Mouse (Mus musculus): ENCODE results near the gene Wdr17. TPM values are rescaled to one million over a fixed set of nuclear protein-coding genes. Genes with fewer than 3 reads are reported as not detected.
A peak's percentile ranks its signal among the peaks of the same experiment; 100 is the strongest.
"Not testable (repeated sequence)": the region's sequence is repeated elsewhere in the genome, so short reads cannot be mapped to it uniquely, and the experiment has no call there.

The Wdr17 gene
- polyA plus RNA-seq, 1 experiment from 2014 or later: 0.55 TPM

- no peak for ATAC-seq (ENCODE audit: insufficient number of reproducible peaks, low FRiP score)
- Histone ChIP-seq H3K36me3 (no peaks in the 10 kb centered on the region), H3K27ac (ENCODE audit: poor library complexity, severe bottlenecking) (no peak overlapping the region), H3K4me2 (no peak overlapping the region), H3K4me3 (no peak overlapping the region), H3K4me1 (replicated peaks) (no peaks in the 10 kb centered on the region), H3K27me3 (replicated peaks) (no peaks in the 10 kb centered on the region), H3K9ac (no peak overlapping the region), H3K9me3 (replicated peaks) (no peaks in the 10 kb centered on the region)
- WGBS: 44% methylated on average over 2 of the region's 2 CpGs
Measured at GRCm38 (mm10) chr8:54705743-54706142, 181.2 kb downstream of the Wdr17 start.

DNA sequence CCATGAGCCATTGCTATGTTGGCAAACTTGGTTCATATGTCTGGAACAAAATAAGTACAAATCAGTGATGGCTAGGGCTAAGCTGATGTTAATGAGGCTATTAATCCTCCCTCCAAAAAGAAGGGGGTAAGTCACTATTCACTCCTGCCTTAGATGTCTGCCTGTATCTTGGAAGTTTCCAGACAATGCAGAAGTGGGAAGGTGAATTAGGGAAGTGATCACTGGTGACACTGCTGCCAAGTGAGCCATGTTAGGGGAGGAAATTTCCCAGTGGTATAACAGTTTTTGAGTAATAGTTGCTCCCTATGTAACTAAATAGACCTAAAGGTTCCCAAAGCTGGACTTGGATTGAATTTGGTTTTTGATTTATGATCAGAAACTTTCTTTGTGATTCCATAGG lies 215.2 kb downstream of the Wdr17 start:
- H3K4me2 ChIP-seq: no peak overlapping the region
- no peaks in the 10 kb centered on the region for H3K9me3 ChIP-seq (replicated peaks)
- no peaks in the 10 kb centered on the region for H3K27me3 ChIP-seq (replicated peaks)
- no peak overlapping the region for H3K9ac ChIP-seq
- no peaks in the 10 kb centered on the region for H3K36me3 ChIP-seq
- H3K4me3 ChIP-seq: no peak overlapping the region
- ATAC-seq (ENCODE audit: insufficient number of reproducible peaks, low FRiP score): no peak
- no peak overlapping the region for H3K27ac ChIP-seq (ENCODE audit: poor library complexity, severe bottlenecking)
- H3K4me1 ChIP-seq (replicated peaks): no peaks in the 10 kb centered on the region

DNA sequence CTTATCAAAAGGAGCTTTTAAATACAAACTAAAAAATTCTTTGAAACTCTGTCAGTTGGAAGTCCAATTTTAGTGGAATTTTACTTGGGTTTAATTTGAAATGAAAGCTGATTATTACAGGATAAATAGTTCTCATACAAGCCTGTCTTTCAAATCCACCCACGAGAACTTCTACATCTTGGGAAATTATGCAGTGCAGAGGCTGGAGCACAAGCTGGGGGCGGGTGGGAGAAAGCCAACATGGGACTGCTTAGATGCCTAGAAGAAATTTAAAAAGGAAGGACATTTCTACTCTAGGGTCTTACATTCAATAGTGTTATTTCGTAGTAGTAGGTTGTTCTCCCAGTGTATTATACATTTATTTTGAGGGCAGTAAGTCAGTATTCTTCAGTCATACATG lies 219.2 kb downstream of the Wdr17 start:
- no peaks in the 10 kb centered on the region for H3K9me3 ChIP-seq (replicated peaks)
- no peaks in the 10 kb centered on the region for H3K4me1 ChIP-seq (replicated peaks)
- H3K4me2 ChIP-seq: no peak overlapping the region
- no peak overlapping the region for H3K4me3 ChIP-seq
- H3K36me3 ChIP-seq: no peaks in the 10 kb centered on the region
- no peak overlapping the region for H3K27ac ChIP-seq (ENCODE audit: poor library complexity, severe bottlenecking)
- no peak for ATAC-seq (ENCODE audit: insufficient number of reproducible peaks, low FRiP score)
- H3K9ac ChIP-seq: no peak overlapping the region
- H3K27me3 ChIP-seq (replicated peaks): no peaks in the 10 kb centered on the region
- 68% methylated on average over 3 of the region's 3 CpGs for WGBS

DNA sequence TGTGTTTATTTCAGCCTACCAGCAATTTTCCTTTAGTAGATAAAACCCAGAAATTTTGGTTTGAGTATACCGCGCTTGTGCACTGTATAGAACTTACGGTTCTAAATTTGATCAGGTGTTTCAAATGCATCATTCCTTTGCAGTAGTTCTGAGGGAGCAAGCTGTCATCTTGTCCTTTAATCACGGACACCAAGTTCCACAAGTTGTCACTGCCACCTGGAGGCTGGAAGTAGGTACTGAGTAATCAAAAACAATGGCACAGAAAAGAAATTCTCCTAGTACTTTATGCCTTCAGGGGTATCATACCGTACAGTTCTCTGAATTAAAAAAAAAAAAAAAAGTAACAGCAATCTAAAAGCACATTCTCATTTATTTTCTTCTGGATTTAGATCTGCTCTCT lies 226.3 kb downstream of the Wdr17 start:
- Histone ChIP-seq H3K4me3 (no peak overlapping the region), H3K9ac (no peak overlapping the region), H3K4me1 (replicated peaks) (no peaks in the 10 kb centered on the region), H3K36me3 (no peaks in the 10 kb centered on the region), H3K9me3 (replicated peaks) (no peaks in the 10 kb centered on the region), H3K4me2 (no peak overlapping the region), H3K27me3 (replicated peaks) (no peaks in the 10 kb centered on the region), H3K27ac (ENCODE audit: poor library complexity, severe bottlenecking) (no peak overlapping the region)
- no peak for ATAC-seq (ENCODE audit: insufficient number of reproducible peaks, low FRiP score)
- WGBS: 30% methylated on average over 5 of the region's 5 CpGs

- H3K4me1 ChIP-seq (replicated peaks): no peaks in the 10 kb centered on the region
- no peaks in the 10 kb centered on the region for H3K27me3 ChIP-seq (replicated peaks)
- H3K4me2 ChIP-seq: no peak overlapping the region
- WGBS: 70% methylated on average over 2 of the region's 2 CpGs
- H3K9ac ChIP-seq: no peak overlapping the region
- ATAC-seq (ENCODE audit: insufficient number of reproducible peaks, low FRiP score): no peak
- H3K9me3 ChIP-seq (replicated peaks): no peaks in the 10 kb centered on the region
- H3K36me3 ChIP-seq: no peaks in the 10 kb centered on the region
- no peak overlapping the region for H3K27ac ChIP-seq (ENCODE audit: poor library complexity, severe bottlenecking)
- no peak overlapping the region for H3K4me3 ChIP-seq
Measured at GRCm38 (mm10) chr8:54659703-54660102, 227.3 kb downstream of the Wdr17 start.

DNA sequence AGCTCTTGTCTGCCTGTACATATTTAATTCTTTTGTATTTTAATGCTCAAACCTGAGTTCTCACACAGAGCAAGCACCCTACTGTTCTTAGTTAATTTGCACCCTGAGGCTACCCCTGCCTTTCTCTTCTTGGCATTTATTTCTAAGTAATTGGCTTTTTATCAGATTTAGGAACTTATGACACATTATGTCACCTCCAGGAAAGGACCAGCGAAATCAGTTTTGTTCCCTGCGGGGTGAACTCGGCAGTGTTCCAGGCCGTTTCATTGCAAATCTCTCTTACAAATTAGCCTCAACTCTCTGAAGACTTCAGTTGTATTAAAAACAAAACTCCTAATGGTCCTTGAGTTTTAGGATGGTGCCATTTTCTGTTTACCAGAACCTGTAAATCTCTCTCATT lies 248.3 kb downstream of the Wdr17 start:
- no peaks in the 10 kb centered on the region for H3K9me3 ChIP-seq (replicated peaks)
- no peaks in the 10 kb centered on the region for H3K36me3 ChIP-seq
- H3K27ac ChIP-seq (ENCODE audit: poor library complexity, severe bottlenecking): no peak overlapping the region
- H3K27me3 ChIP-seq (replicated peaks): no peaks in the 10 kb centered on the region
- H3K9ac ChIP-seq: no peak overlapping the region
- no peaks in the 10 kb centered on the region for H3K4me1 ChIP-seq (replicated peaks)
- no peak overlapping the region for H3K4me2 ChIP-seq
- WGBS: 71% methylated on average over 4 of the region's 4 CpGs
- H3K4me3 ChIP-seq: no peak overlapping the region
- no peak for ATAC-seq (ENCODE audit: insufficient number of reproducible peaks, low FRiP score)

GRCm38 (mm10) chr8:54616710-54617109 lies 270.3 kb downstream of the Wdr17 start:
- H3K9me3 ChIP-seq (replicated peaks); H3K27me3 ChIP-seq (replicated peaks); H3K9ac ChIP-seq; H3K27ac ChIP-seq (ENCODE audit: poor library complexity, severe bottlenecking); H3K4me3 ChIP-seq; ATAC-seq (ENCODE audit: insufficient number of reproducible peaks, low FRiP score); H3K4me1 ChIP-seq (replicated peaks); H3K36me3 ChIP-seq: not testable (repeated sequence)
- 0 out of 2 replicates have a peak overlapping the region, but pooled peaks have one; percentile 19 for H3K4me2 ChIP-seq
- 73% methylated on average over 17 of the region's 17 CpGs for WGBS

- H3K27ac ChIP-seq (ENCODE audit: poor library complexity, severe bottlenecking): no peak overlapping the region; the same call in 1 of the 2 replicates
- 64% methylated on average over 4 of the region's 4 CpGs for WGBS
Measured at GRCm38 (mm10) chr8:54610238-54610637, 276.7 kb downstream of the Wdr17 start.

DNA sequence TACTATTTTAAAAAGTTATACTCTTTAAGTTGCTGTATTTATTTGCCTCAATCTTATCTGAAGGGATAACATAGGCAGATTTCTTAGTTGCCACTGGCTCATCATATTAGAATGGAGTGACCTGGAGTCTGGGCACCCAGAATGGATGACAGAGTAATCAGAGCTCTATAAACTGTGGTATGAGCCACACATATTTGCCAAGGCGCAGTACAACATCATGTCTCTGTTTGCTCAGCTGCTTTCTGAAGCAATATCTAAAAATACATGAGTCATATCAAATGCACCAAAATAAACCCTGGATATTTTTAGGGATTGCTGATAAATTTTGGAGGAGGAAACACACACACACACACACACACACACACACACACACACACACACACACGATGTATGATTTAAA lies 277.6 kb downstream of the Wdr17 start:
- Histone ChIP-seq H3K36me3 (no peaks in the 10 kb centered on the region), H3K9me3 (replicated peaks) (no peaks in the 10 kb centered on the region), H3K4me3 (no peak overlapping the region), H3K27me3 (replicated peaks) (no peaks in the 10 kb centered on the region), H3K4me2 (no peak overlapping the region), H3K27ac (ENCODE audit: poor library complexity, severe bottlenecking) (0 out of 2 replicates have a peak overlapping the region, but pooled peaks have one; percentile 21), H3K9ac (no peak overlapping the region), H3K4me1 (replicated peaks) (0 out of 2 replicates have a peak, but pooled peaks cover 4% of the 10 kb centered on the region)
- peak; percentile 67; the same call in 1 of the 2 replicates for ATAC-seq (ENCODE audit: insufficient number of reproducible peaks, low FRiP score)
- WGBS: 44% methylated on average over 2 of the region's 2 CpGs

More at GRCm38 (mm10) chr8:54610238-54610637, 276.7 kb downstream of the Wdr17 start:
- Histone ChIP-seq H3K36me3 (no peaks in the 10 kb centered on the region), H3K4me2 (no peak overlapping the region), H3K4me1 (replicated peaks) (0 out of 2 replicates have a peak, but pooled peaks cover 4% of the 10 kb centered on the region), H3K9ac (no peak overlapping the region), H3K4me3 (no peak overlapping the region), H3K9me3 (replicated peaks) (no peaks in the 10 kb centered on the region), H3K27me3 (replicated peaks) (no peaks in the 10 kb centered on the region)
- ATAC-seq (ENCODE audit: insufficient number of reproducible peaks, low FRiP score): no peak

- no peak overlapping the region for H3K27ac ChIP-seq (ENCODE audit: poor library complexity, severe bottlenecking)
- no peaks in the 10 kb centered on the region for H3K36me3 ChIP-seq
- 74% methylated on average over 4 of the region's 4 CpGs for WGBS
- no peaks in the 10 kb centered on the region for H3K27me3 ChIP-seq (replicated peaks)
- H3K4me1 ChIP-seq (replicated peaks): peaks cover 6% of the 10 kb centered on the region
- ATAC-seq (ENCODE audit: insufficient number of reproducible peaks, low FRiP score): no peak
- no peak overlapping the region for H3K4me3 ChIP-seq
- no peaks in the 10 kb centered on the region for H3K9me3 ChIP-seq (replicated peaks)
- H3K9ac ChIP-seq: no peak overlapping the region
- no peak overlapping the region for H3K4me2 ChIP-seq
Measured at GRCm38 (mm10) chr8:54603440-54603839, 283.5 kb downstream of the Wdr17 start.

DNA sequence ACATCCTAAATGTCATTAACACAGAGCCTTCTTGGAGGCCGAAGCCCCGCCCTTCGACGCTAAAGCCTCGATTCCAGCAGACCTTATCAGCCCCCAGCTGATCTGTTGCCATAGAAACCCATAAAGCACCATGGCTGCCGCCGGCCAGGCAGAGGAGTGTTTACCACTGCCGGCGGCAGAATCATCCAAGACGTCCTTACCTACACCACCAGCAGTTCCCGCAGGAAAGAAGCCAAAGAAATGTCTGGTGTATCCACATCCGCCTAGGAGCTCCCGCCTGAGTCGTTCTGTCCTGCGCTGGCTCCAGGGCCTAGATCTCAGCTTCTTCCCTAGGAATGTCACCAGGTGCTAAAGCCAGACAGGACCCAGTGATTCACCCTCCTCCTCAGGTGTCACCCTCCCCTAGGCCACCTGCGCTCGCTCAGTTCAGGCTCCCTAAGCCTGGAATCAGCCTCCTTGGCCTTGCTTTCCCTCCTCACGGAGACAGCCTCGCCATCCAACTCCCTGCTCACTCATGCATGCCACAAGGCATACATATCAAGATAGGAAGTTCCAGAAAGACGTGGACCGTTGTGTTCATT lies 286.2 kb downstream of the Wdr17 start, which contains the start of gene Spata4:
Gene Spata4 (plus strand): TSS at position 111 of the 581 bp plus-strand sequence.
- Histone ChIP-seq H3K27ac (ENCODE audit: poor library complexity, severe bottlenecking) (peak within 1 kb of the TSS; percentile 25; the same call in 1 of the 2 replicates), H3K36me3 (no peaks in the 10 kb centered on the region), H3K9ac (peak within 1 kb of the TSS; percentile 68), H3K4me2 (peak within 1 kb of the TSS; percentile 78), H3K27me3 (replicated peaks) (no peaks in the 10 kb centered on the region), H3K9me3 (replicated peaks) (no peaks in the 10 kb centered on the region), H3K4me3 (peak within 1 kb of the TSS; percentile 44), H3K4me1 (replicated peaks) (peaks cover 6% of the 10 kb centered on the region)
- ATAC-seq (ENCODE audit: insufficient number of reproducible peaks, low FRiP score): peak; percentile 84
- 5% methylated on average over 21 of the region's 21 CpGs for WGBS

DNA sequence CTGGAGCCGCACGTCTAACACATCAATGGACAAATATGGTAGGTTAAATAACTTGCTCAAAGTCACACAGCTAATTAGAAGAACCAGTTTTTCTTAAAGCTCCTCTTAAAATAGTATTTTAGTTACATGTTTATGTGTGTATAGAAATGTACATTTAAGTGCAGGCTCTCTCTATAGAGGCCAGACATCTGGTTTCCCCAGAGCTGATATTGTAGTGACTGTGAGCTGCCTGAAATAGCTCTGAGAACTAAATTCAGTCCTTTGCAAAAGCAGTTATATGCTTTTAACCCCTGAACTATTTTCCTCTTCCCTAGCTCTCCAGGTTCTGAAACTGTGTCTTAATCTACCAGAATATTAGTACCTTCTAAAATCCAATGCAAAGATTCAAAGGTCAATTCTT lies 289.6 kb downstream of the Wdr17 start:
- 90% methylated on average over 2 of the region's 2 CpGs for WGBS
- ATAC-seq (ENCODE audit: insufficient number of reproducible peaks, low FRiP score): no peak
- no peak overlapping the region for H3K27ac ChIP-seq (ENCODE audit: poor library complexity, severe bottlenecking)

More for the DNA sequence above, 289.6 kb downstream of the Wdr17 start:
- H3K9ac ChIP-seq: no peak overlapping the region
- H3K4me1 ChIP-seq (replicated peaks): peaks cover 6% of the 10 kb centered on the region
- no peaks in the 10 kb centered on the region for H3K9me3 ChIP-seq (replicated peaks)
- no peaks in the 10 kb centered on the region for H3K27me3 ChIP-seq (replicated peaks)
- H3K4me3 ChIP-seq: no peak overlapping the region
- H3K36me3 ChIP-seq: no peaks in the 10 kb centered on the region
- no peak overlapping the region for H3K4me2 ChIP-seq
